Mouse (Mus musculus) hindbrain, embryonic 16.5 days (tissue): ENCODE data around the gene Car15. TPM values are rescaled to one million over a fixed set of nuclear protein-coding genes. Genes with fewer than 3 reads are reported as not detected.
A peak's percentile ranks its signal among the peaks of the same experiment; 100 is the strongest.

ENCODE experiments used
- ATAC-seq: fragments of 200-750 bp; cut with Nextera tagmentation; 2 replicates; pipeline ENCODE4 v1.8.0; 2017; ENCODE audit warnings: moderate TSS enrichment, moderate library complexity
- H3K27ac ChIP-seq: fragments of 300-500 bp; sonication (generic); 2 replicates; pipeline ENCODE4 v1.5.1; 2014; ENCODE audit warnings: low read depth, mild to moderate bottlenecking, control low read depth, low read length, moderate library complexity
- H3K27me3 ChIP-seq: fragments of 300-500 bp; sonication (generic); replicated peaks from 2 replicates; pipeline ENCODE4 v1.6.1; 2014; ENCODE audit warnings: low read length; ENCODE audit not compliant: control insufficient read depth, insufficient read depth
- H3K36me3 ChIP-seq: fragments of 300-500 bp; sonication (generic); 2 replicates; pipeline ENCODE4 v1.6.1; 2014; ENCODE audit warnings: mild to moderate bottlenecking, low read length, moderate library complexity, mixed read lengths; ENCODE audit not compliant: control insufficient read depth, insufficient read depth
- H3K4me1 ChIP-seq: fragments of 300-500 bp; sonication (generic); 2 replicates; pipeline ENCODE4 v1.6.1; 2014; ENCODE audit warnings: low read depth, low read length; ENCODE audit not compliant: control insufficient read depth, insufficient read depth
- H3K4me2 ChIP-seq: fragments of 300-500 bp; sonication (generic); 2 replicates; pipeline ENCODE4 v1.6.1; 2014; ENCODE audit warnings: mild to moderate bottlenecking, low read length, control low read depth, moderate library complexity
- H3K4me3 ChIP-seq: fragments of 300-500 bp; sonication (generic); 2 replicates; pipeline ENCODE4 v1.5.1; 2014; ENCODE audit warnings: mild to moderate bottlenecking, low read length, control low read depth, moderate library complexity
- H3K9ac ChIP-seq: fragments of 300-500 bp; sonication (generic); 2 replicates; pipeline ENCODE4 v1.6.1; 2014; ENCODE audit warnings: low read depth, mild to moderate bottlenecking, control low read depth, low read length, moderate library complexity
- H3K9me3 ChIP-seq: fragments of 300-500 bp; sonication (generic); 2 replicates; pipeline ENCODE4 v1.6.1; 2014; ENCODE audit warnings: mild to moderate bottlenecking, low read length, moderate library complexity; ENCODE audit not compliant: control insufficient read depth
- WGBS: fragments of 180-500 bp; shearing (Covaris S2); extraction: QIAGEN DNeasy Blood & Tissue Kit; methylation state at CpG from one replicate; pipeline ENCODE4 v1.1.7; 2014; 5-methylcytosine and 5-hydroxymethylcytosine counted together
- polyA plus RNA-seq: library from polyadenylated mRNA; unstranded; fragments of >200 nt; fragmentation: Nextera tagmentation; extraction: Ambion mirVana; gene quantifications from 2 replicates; pipeline ENCODE4 v1.2.1, GENCODE M21; 2015

Gene Car15
- polyA plus RNA-seq, 1 experiment from 2014 or later, result 3.8 TPM

- Histone ChIP-seq H3K9me3 (no peaks in the 10 kb centered on the region), H3K9ac (no peak overlapping the region), H3K4me3 (no peak overlapping the region), H3K27ac (no peak overlapping the region), H3K36me3 (peaks cover 31% of the 10 kb centered on the region), H3K4me2 (no peak overlapping the region), H3K27me3 (peaks cover 3% of the 10 kb centered on the region; the same call in 1 of the 2 replicates), H3K4me1 (peaks cover 6% of the 10 kb centered on the region)
- ATAC-seq, result no peak
- 75% methylated on average over 4 of the region's 4 CpGs for WGBS
Observed at GRCm38 (mm10) chr16:17839976-17840375, 1.8 kb upstream of the Car15 start.

DNA sequence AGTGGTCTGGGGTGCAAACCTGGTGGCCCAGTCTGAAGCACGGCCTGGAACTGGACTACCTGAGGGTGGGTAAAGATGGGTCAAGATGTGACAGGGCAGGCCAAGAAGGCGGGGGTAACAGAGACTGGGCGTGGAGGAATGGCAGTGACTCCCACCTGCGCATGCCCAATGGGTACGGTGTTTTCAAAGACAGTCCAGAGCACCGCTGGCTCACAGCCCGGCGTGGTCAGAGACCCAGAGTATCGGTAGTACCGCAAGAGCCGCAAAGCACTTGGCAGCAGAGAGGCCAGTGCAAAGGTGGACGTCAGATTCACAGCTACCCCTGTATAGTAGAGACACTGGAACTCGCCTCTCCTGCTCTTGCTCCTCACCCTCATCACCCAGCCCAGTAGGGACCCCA is 2.7 kb downstream of the Car15 start:
- peak overlapping the region; percentile 21; the same call in 1 of the 2 replicates for H3K4me2 ChIP-seq
- 0 out of 2 replicates have a peak, but pooled peaks cover 3% of the 10 kb centered on the region for H3K36me3 ChIP-seq
- H3K4me1 ChIP-seq, result peaks cover 26% of the 10 kb centered on the region
- peaks cover 19% of the 10 kb centered on the region; the same call in 1 of the 2 replicates for H3K27me3 ChIP-seq
- 54% methylated on average over 13 of the region's 13 CpGs for WGBS
- no peak overlapping the region; the same call in 1 of the 2 replicates for H3K27ac ChIP-seq
- no peak for ATAC-seq
- H3K9me3 ChIP-seq, result no peaks in the 10 kb centered on the region
- no peak overlapping the region for H3K9ac ChIP-seq
- H3K4me3 ChIP-seq, result no peak overlapping the region

DNA sequence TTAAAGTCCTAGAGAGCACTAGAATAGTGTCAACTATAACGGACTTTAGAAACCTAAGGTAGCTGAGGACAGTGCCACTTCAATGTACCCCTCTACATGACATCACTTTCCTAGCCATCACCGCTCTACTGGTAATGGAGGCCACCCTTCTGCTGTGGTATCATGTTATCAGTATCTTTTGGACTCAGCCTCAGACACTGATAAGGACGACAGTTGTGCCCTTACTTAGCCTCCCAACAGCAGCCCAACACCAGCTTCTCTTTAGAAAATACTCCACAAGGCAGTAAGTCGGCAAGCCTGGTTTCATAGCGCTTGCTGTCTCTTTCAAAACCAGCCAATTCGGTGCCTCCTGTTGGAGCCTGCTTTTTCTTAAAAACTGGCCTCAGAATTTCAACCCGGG is 3.6 kb downstream of the Car15 start:
- 44% methylated on average over 7 of the region's 7 CpGs for WGBS
- H3K4me3 ChIP-seq, result peak overlapping the region; percentile 72
- 0 out of 2 replicates have a peak, but pooled peaks cover 3% of the 10 kb centered on the region for H3K36me3 ChIP-seq
- peak overlapping the region; percentile 95 for H3K9ac ChIP-seq
- H3K4me1 ChIP-seq, result peaks cover 26% of the 10 kb centered on the region
- H3K4me2 ChIP-seq, result peak overlapping the region; percentile 95
- peak; percentile 19; the same call in 1 of the 2 replicates for ATAC-seq
- H3K9me3 ChIP-seq, result no peaks in the 10 kb centered on the region
- peaks cover 20% of the 10 kb centered on the region; the same call in 1 of the 2 replicates for H3K27me3 ChIP-seq
- peak overlapping the region; percentile 95 for H3K27ac ChIP-seq

DNA sequence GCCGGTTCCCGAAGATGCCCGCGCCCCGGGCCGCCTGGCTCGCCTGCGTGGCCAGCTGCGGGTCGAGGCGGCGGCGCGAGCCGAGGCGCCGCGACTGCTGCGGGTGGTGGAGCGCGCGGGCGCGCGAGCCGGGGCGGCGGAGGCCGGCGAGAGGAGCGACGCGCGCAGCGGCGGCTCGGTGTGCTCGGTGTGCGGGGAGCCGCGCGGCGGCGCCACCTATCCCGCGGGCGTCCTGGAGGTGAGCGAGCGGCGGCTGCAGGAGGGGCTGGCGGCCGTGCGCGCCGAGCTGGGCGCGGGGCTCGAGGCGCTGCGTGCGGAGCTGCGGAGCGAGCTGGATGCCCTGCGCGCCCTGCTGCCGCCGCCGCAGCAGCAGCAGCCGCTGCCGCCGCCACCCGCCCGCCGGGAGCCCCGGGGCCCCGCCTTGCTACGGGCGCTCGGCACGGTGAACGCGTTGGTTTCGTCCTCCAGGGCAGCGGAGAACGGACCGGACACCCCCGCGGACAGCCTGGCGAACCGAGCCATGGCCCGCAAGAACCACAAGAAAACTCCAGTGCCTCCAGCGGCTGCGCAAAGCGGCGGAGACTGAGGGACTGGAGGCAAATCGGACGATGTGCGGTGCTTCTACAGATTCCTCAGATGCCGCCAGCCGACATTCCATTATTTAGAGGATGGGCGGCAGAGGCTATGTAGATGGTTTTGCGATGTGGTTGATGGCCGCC is 4.3 kb downstream of the Car15 start:
- H3K9me3 ChIP-seq, result no peaks in the 10 kb centered on the region

DNA sequence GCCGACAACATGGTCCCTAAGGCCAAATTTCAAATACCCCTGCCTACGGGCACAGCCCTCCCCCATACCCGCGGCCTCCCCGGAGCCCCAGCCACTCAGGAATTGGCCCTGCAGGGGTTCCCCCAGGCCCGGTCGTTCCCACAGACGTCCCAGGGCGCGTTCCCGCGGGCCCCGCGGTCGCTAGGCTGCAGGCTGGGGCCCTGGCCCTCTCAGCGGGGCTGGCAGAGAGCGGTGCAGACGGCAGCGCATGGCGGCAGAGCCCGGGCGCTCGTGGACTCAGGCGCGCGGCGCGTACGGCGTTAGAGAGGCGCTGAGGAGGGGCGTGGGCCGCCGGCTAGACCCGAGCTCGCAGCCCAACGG is 4.9 kb downstream of the Car15 start:
- 2% methylated on average over 21 of the region's 37 CpGs for WGBS
- peak overlapping the region; percentile 72 for H3K4me3 ChIP-seq
- peak overlapping the region; percentile 95 for H3K27ac ChIP-seq
- H3K4me2 ChIP-seq, result peak overlapping the region; percentile 95
- peak; percentile 74 for ATAC-seq
- H3K27me3 ChIP-seq, result peaks cover 20% of the 10 kb centered on the region; the same call in 1 of the 2 replicates
- no peaks in the 10 kb centered on the region for H3K9me3 ChIP-seq
- H3K4me1 ChIP-seq, result peaks cover 26% of the 10 kb centered on the region
- peak overlapping the region; percentile 95 for H3K9ac ChIP-seq
- no peaks in the 10 kb centered on the region for H3K36me3 ChIP-seq

More for the DNA sequence above, 4.3 kb downstream of the Car15 start:
- Histone ChIP-seq H3K4me1 (peaks cover 26% of the 10 kb centered on the region), H3K4me3 (peak overlapping the region; percentile 72), H3K9ac (peak overlapping the region; percentile 95), H3K27ac (peak overlapping the region; percentile 95), H3K4me2 (peak overlapping the region; percentile 95), H3K27me3 (peaks cover 20% of the 10 kb centered on the region; the same call in 1 of the 2 replicates), H3K36me3 (0 out of 2 replicates have a peak, but pooled peaks cover 3% of the 10 kb centered on the region)
- WGBS, result under 1% methylated on average over 56 of the region's 103 CpGs
- ATAC-seq, result peak; percentile 74

- Histone ChIP-seq H3K27ac (peak within 1 kb of the TSS; percentile 95), H3K36me3 (no peaks in the 10 kb centered on the region), H3K4me3 (peak within 1 kb of the TSS; percentile 72), H3K4me1 (peaks cover 26% of the 10 kb centered on the region), H3K27me3 (peaks cover 20% of the 10 kb centered on the region; the same call in 1 of the 2 replicates), H3K9ac (peak within 1 kb of the TSS; percentile 95), H3K4me2 (peak within 1 kb of the TSS; percentile 95), H3K9me3 (no peaks in the 10 kb centered on the region)
- peak; percentile 0; the same call in 1 of the 2 replicates for ATAC-seq
- WGBS, result 26% methylated on average over 7 of the region's 7 CpGs
Observed at GRCm38 (mm10) chr16:17832821-17833220, 5.3 kb downstream of the Car15 start, which contains the start of gene B830017H08Rik. B830017H08Rik (plus strand) TSS chr16:17833121.

DNA sequence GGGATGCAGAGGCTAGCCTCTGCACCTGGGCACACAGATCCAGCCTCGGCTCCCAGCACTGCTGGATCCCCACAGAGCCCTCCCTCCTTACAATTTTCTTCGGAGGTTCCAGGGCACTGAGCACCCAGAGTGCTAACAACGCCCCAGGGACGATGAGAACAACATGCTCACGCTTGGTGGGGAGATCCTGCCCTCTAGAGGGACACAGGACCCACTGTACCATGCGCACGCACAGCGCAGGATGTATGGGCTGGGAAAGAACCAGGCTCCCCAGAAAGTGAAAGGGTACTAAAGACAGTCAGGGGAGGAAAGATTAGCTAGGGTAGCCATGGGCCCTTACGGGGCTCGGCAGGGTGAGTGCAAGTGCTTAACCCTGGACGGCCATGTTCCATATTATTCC is 6.4 kb downstream of the Car15 start:
- H3K4me2 ChIP-seq, result no peak overlapping the region
- peaks cover 26% of the 10 kb centered on the region for H3K4me1 ChIP-seq
- H3K9me3 ChIP-seq, result no peaks in the 10 kb centered on the region
- peak overlapping the region; percentile 17; the same call in 1 of the 2 replicates for H3K9ac ChIP-seq
- no peaks in the 10 kb centered on the region for H3K36me3 ChIP-seq
- H3K27me3 ChIP-seq, result peaks cover 17% of the 10 kb centered on the region; the same call in 1 of the 2 replicates
- WGBS, result 12% methylated on average over 11 of the region's 11 CpGs
- H3K27ac ChIP-seq, result no peak overlapping the region
- no peak for ATAC-seq
- H3K4me3 ChIP-seq, result no peak overlapping the region

DNA sequence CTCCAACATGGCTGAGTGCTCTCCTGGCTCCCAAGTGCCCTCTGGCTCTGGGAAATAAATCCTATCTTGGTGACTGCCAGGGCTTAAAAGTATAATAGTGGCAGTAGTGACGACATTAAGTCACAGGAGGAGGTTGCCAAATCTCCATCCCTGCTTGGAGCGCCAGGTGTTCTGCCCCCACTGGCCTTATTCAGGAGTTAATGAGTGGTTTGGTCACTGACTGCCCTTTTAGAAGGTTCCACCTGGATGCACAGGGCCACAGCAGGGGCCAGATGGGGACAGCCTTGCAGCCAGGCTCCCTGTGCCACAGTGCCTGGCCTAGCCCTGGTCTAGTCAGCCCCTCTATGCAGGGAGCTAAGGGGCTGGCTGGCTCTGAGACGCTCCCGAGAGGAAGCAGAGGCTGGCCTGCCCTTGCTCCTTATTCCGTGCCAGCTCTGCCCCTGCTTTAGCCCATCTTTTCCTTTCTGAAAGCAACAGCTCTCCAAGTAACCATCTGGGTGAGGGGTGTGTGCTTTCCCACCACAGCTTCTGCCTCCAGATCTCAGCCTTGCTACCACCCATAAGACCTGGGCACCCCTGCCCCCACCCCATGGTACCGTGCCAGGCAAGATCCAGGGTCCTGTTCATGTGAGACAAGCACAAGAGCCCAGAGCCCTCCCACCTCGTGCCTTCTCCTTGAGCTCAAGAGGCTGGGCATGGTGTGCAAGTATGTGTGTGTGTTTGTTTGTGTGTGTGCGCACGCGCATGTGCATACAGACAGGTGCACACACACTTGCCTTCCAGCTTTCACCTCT is 7.6 kb downstream of the Car15 start:
- Histone ChIP-seq H3K36me3 (no peaks in the 10 kb centered on the region), H3K4me2 (no peak overlapping the region), H3K9ac (no peak overlapping the region), H3K27me3 (peaks cover 17% of the 10 kb centered on the region; the same call in 1 of the 2 replicates), H3K4me1 (peaks cover 26% of the 10 kb centered on the region), H3K9me3 (no peaks in the 10 kb centered on the region), H3K4me3 (no peak overlapping the region), H3K27ac (no peak overlapping the region)
- WGBS, result 64% methylated on average over 10 of the region's 10 CpGs
- no peak for ATAC-seq

- WGBS, result 67% methylated on average over 3 of the region's 3 CpGs
- no peak for ATAC-seq
- Histone ChIP-seq H3K4me3 (no peak overlapping the region), H3K27ac (no peak overlapping the region), H3K9ac (no peak overlapping the region), H3K9me3 (no peaks in the 10 kb centered on the region), H3K27me3 (peaks cover 17% of the 10 kb centered on the region; the same call in 1 of the 2 replicates), H3K4me2 (no peak overlapping the region), H3K36me3 (no peaks in the 10 kb centered on the region), H3K4me1 (peaks cover 12% of the 10 kb centered on the region)
Observed at GRCm38 (mm10) chr16:17828867-17829266, 9.3 kb downstream of the Car15 start.
